Mouse (Mus musculus) lung, postnatal 0 days (tissue): ENCODE results near the gene Prkch. TPM values are rescaled to one million over a fixed set of nuclear protein-coding genes. Genes with fewer than 3 reads are reported as not detected.

Experiments used
- ATAC-seq: fragments of 200-750 bp; cut with Nextera tagmentation; 2 replicates; pipeline ENCODE4 v1.8.0; 2017; ENCODE audit warnings: moderate library complexity
- DNase-seq: peaks from one replicate; pipeline ENCODE4 v3.0.0-alpha.2; 2016; ENCODE audit warnings: low spot score
- H3K27ac ChIP-seq: fragments of 300-500 bp; sonication (generic); 2 replicates; pipeline ENCODE4 v1.5.1; 2014; ENCODE audit warnings: antibody characterized with exemption, mild to moderate bottlenecking, low read length, mixed read lengths
- H3K27me3 ChIP-seq: fragments of 300-500 bp; sonication (generic); replicated peaks from 2 replicates; pipeline ENCODE4 v1.6.1; 2014; ENCODE audit warnings: low read length, mixed read lengths; ENCODE audit not compliant: insufficient read depth
- H3K36me3 ChIP-seq: fragments of 300-500 bp; sonication (generic); 2 replicates; pipeline ENCODE4 v1.6.1; 2014; ENCODE audit warnings: low read length, mixed read lengths; ENCODE audit not compliant: insufficient read depth
- H3K4me1 ChIP-seq: fragments of 300-500 bp; sonication (generic); 2 replicates; pipeline ENCODE4 v1.6.1; 2014; ENCODE audit warnings: antibody characterized with exemption, low read depth, low read length, mixed read lengths; ENCODE audit not compliant: insufficient read depth
- H3K4me2 ChIP-seq: fragments of 300-500 bp; sonication (generic); replicated peaks from 2 replicates; pipeline ENCODE4 v1.6.1; 2014; ENCODE audit warnings: low read depth, mild to moderate bottlenecking, low read length, moderate library complexity, mixed read lengths
- H3K4me3 ChIP-seq: fragments of 300-500 bp; sonication (generic); 2 replicates; pipeline ENCODE4 v1.5.1; 2014; ENCODE audit warnings: low read depth, low read length
- H3K9ac ChIP-seq: fragments of 300-500 bp; sonication (generic); replicated peaks from 2 replicates; pipeline ENCODE4 v1.6.1; 2014; ENCODE audit warnings: low read depth, mild to moderate bottlenecking
- H3K9me3 ChIP-seq: fragments of 300-500 bp; sonication (generic); 2 replicates; pipeline ENCODE4 v1.6.1; 2016; ENCODE audit warnings: low read length, mixed read lengths
- CTCF ChIP-seq: IDR thresholded peaks from 2 replicates; pipeline ENCODE4 v1.5.1; 2016; ENCODE audit warnings: antibody characterized with exemption, mild to moderate bottlenecking
- EP300 ChIP-seq: IDR thresholded peaks from 2 replicates; pipeline ENCODE4 v1.6.1; 2016; ENCODE audit warnings: antibody characterized with exemption, mild to moderate bottlenecking, control low read depth
- WGBS: fragments of 180-500 bp; shearing (Covaris S2); extraction: QIAGEN DNeasy Blood & Tissue Kit; methylation state at CpG from one replicate; pipeline ENCODE4 v1.1.7; 2014; 5-methylcytosine and 5-hydroxymethylcytosine counted together
- polyA plus RNA-seq: library from polyadenylated mRNA; unstranded; fragments of >200 nt; fragmentation: Nextera tagmentation; extraction: Ambion mirVana; gene quantifications from 2 replicates; pipeline ENCODE4 v1.2.1, GENCODE M21; 2015

Prkch gene
- polyA plus RNA-seq, 1 experiment from 2014 or later = 20.0 TPM

DNA sequence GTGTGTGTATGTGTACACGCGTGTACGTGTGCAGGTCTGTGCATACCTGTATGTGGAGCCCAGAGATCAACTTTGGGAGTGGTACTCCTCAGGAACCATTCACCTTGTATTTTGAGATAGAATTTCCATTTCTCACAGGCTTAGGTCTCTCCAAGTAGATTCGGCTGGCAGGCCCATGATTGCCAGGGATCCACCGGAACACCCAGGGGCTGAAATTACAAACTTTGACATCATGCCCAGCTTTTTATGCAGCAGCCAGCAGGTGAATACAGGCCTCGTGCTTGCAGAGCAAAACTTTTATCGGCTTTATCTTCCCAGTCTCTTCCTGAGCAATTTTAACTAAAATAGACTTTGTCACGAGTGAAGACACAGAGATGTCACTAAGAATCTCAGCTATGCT is 217.2 kb downstream of the Prkch start:
- TF ChIP-seq EP300 (no peak), CTCF (no peak)
- Histone ChIP-seq H3K4me3 (no peak overlapping the region), H3K4me1 (peaks cover 6% of the 10 kb centered on the region; the same call in 1 of the 2 replicates), H3K9ac (no peak overlapping the region), H3K27ac (no peak overlapping the region), H3K36me3 (no peaks in the 10 kb centered on the region), H3K9me3 (no peaks in the 10 kb centered on the region), H3K4me2 (no peak overlapping the region), H3K27me3 (no peaks in the 10 kb centered on the region)
- ATAC-seq (no peak), DNase-seq (no peak)
- WGBS = 91% methylated on average over 8 of the region's 8 CpGs

DNA sequence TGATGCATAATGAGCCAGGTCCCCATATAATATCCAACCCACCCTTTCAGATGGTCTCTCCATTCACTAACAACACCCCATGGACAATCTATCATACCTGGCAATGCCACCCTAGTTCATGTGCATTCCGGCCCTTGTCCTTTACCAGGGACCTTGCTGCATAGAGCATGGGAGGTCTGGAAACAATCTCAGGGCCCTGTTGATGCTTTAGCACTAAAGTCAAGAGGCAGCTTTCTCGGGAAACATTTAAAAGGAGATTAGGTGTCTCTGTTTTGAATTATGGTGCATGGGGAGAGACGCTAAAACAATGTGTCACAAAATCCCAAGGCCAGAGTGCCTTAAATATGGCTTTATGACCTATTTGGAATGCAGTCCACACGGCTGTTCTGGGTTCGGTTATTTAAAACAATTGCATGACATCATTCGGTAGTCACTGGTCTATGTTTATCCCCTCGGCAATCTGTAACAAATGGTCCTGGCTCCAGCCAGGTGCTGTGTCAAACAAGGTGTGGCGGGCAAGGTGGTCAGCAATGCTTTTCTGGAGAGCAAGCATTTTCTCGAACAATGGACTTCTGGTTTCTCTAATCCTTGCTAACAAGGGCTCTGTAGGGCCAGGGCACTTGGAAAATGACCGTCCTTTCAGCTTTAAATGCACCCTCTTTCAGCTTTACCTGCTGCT is 217.9 kb downstream of the Prkch start:
- 63% methylated on average over 10 of the region's 10 CpGs for WGBS
- Histone ChIP-seq H3K9ac (no peak overlapping the region), H3K27ac (no peak overlapping the region), H3K4me3 (no peak overlapping the region), H3K4me1 (peaks cover 6% of the 10 kb centered on the region; the same call in 1 of the 2 replicates), H3K9me3 (no peaks in the 10 kb centered on the region), H3K36me3 (no peaks in the 10 kb centered on the region), H3K4me2 (no peak overlapping the region), H3K27me3 (no peaks in the 10 kb centered on the region)
- TF ChIP-seq CTCF (no peak), EP300 (no peak)
- DNase-seq (no peak), ATAC-seq (no peak)

DNA sequence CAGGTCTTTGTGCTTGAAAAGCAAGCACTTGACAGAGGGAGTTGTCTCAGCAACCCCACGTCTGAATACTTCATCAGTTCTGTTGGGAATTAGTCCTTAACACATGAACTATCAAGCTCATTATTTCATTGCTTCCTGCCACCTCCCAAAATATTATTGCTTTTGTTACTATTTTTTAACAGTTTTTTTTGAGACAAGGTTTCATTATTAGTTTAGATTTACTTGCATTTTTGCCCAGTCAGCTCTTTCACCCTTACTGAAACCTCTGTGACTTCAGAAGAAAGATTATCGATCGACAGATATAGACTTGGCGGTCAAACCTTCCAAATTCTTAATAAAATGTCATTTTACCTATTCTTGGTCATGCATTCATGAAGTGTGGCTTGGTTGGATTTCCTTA is 219.3 kb downstream of the Prkch start:
- no peak overlapping the region for H3K4me3 ChIP-seq
- H3K4me2 ChIP-seq = no peak overlapping the region
- no peaks in the 10 kb centered on the region; the same call in 1 of the 2 replicates for H3K27me3 ChIP-seq
- H3K4me1 ChIP-seq = peaks cover 6% of the 10 kb centered on the region; the same call in 1 of the 2 replicates
- H3K27ac ChIP-seq = no peak overlapping the region
- 87% methylated on average over 4 of the region's 4 CpGs for WGBS
- DNase-seq (no peak), ATAC-seq (no peak)
- H3K9me3 ChIP-seq = no peaks in the 10 kb centered on the region
- no peak overlapping the region for H3K9ac ChIP-seq
- no peaks in the 10 kb centered on the region for H3K36me3 ChIP-seq
- no peak for TF ChIP-seq CTCF
- no peak for TF ChIP-seq EP300

DNA sequence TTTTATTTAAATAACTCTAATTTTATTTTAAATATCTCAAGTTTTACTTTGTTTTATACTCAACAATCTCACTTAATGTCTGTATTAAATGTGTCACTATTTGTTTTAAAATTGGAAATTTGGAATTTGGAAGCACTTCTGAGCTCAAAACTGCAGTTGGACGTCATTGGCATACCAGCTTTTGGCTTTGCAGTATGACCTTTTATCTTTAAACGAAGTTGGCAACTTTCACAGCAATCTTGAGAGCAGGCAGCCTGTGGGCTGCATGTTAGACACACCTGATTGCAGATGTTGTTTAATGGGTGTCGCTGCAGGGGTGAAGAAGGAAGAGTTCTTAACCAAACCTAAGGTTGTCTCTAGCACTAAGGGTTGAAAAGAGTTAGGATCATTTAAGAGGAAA is 220.9 kb downstream of the Prkch start:
- Histone ChIP-seq H3K27ac (no peak overlapping the region), H3K9ac (no peak overlapping the region), H3K4me1 (peaks cover 9% of the 10 kb centered on the region; the same call in 1 of the 2 replicates), H3K27me3 (no peaks in the 10 kb centered on the region; the same call in 1 of the 2 replicates), H3K36me3 (no peaks in the 10 kb centered on the region), H3K4me2 (no peak overlapping the region), H3K4me3 (no peak overlapping the region), H3K9me3 (no peaks in the 10 kb centered on the region)
- TF ChIP-seq CTCF = no peak
- TF ChIP-seq EP300 = no peak
- ATAC-seq (no peak), DNase-seq (no peak)
- WGBS = 57% methylated on average over 3 of the region's 3 CpGs

DNA sequence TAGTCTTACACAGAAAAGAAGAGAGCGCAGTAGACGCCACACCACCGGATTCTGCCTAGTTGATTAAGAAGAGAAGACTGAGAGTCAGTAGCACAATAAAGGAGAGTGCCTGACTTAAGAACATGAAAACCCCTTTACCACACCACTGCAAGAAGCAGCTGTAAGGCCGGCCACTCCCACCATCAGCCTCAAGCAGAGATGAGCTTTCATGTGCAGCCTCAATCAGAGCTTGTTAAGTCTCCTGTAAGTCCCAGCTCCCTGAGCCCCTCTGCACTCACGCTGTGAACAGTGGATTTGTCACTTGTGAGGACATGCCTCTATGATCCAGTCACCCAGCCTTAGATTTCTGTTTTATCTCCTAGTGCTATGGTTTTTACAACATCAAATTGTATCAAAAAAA is 221.4 kb downstream of the Prkch start:
- TF ChIP-seq CTCF = no peak
- TF ChIP-seq EP300 = no peak
- Histone ChIP-seq H3K27ac (no peak overlapping the region), H3K27me3 (no peaks in the 10 kb centered on the region; the same call in 1 of the 2 replicates), H3K4me3 (no peak overlapping the region), H3K9ac (no peak overlapping the region), H3K4me1 (peaks cover 4% of the 10 kb centered on the region; the same call in 1 of the 2 replicates), H3K36me3 (no peaks in the 10 kb centered on the region), H3K4me2 (no peak overlapping the region), H3K9me3 (no peaks in the 10 kb centered on the region)
- DNase-seq (no peak), ATAC-seq (no peak)
- 71% methylated on average over 5 of the region's 5 CpGs for WGBS

DNA sequence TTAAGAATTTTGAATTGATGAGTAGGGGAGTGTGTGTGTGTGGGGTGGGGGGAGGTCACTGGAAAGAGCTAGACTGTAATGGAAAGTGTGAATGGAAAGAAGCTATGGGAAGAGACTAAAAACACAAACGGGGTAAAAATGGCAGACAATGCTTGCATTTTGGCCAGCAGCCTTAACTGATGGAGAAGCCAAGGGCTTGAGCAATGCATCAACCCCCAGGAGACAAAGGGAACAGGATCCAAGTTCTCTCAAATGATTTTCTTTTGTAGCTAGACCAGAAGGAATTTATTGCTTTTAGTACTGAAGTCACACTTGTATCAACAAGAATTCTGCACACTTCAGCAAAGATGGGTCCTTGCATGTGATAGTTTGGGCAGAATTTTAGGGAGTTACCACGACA is 222.6 kb downstream of the Prkch start:
- TF ChIP-seq EP300 (no peak), CTCF (no peak)
- DNase-seq (no peak), ATAC-seq (no peak)
- Histone ChIP-seq H3K27me3 (no peaks in the 10 kb centered on the region; the same call in 1 of the 2 replicates), H3K4me2 (no peak overlapping the region), H3K36me3 (no peaks in the 10 kb centered on the region), H3K4me3 (no peak overlapping the region), H3K4me1 (peaks cover 7% of the 10 kb centered on the region; the same call in 1 of the 2 replicates), H3K9me3 (no peaks in the 10 kb centered on the region), H3K27ac (no peak overlapping the region), H3K9ac (no peak overlapping the region)
- WGBS = 59% methylated on average over 2 of the region's 2 CpGs
